Mouse (Mus musculus): ENCODE data around the gene Gm10638. TPM values are rescaled to one million over a fixed set of nuclear protein-coding genes. Genes with fewer than 3 reads are reported as not detected.

Gene Gm10638
- total and polyA plus RNA-seq, 3 experiments, result 0.23 to 0.52 TPM; not detected in 1

- 0 out of 2 replicates have a peak, but pooled peaks have one; percentile 4 for TF ChIP-seq ZNF384 (IDR thresholded peaks at IDR 0.05; ENCODE audit: low read depth, low read length)
- TF ChIP-seq UBTF (IDR thresholded peaks at IDR 0.05; ENCODE audit: borderline replicate concordance, insufficient read depth, low read depth, low read length), result no peak
- no peak for TF ChIP-seq JUND (IDR thresholded peaks at IDR 0.05; ENCODE audit: low read depth, low read length)
- peak; percentile 54; the same call in 1 of the 2 replicates for TF ChIP-seq RCOR1 (IDR thresholded peaks at IDR 0.05; ENCODE audit: low read depth, low read length)
- TF ChIP-seq CTCF (IDR thresholded peaks at IDR 0.05 in 2 of 3, conservative IDR thresholded peaks at IDR 0.05 in 1 of 3; ENCODE audit: control insufficient read depth in 1 of 3, insufficient read depth in 1 of 3, low read depth in 2 of 3, low read length in 3 of 3, poor library complexity in 1 of 3, severe bottlenecking in 1 of 3), result no peak
- peak; percentile 61; the same call in 1 of the 2 replicates for TF ChIP-seq ETS1 (IDR thresholded peaks at IDR 0.05; ENCODE audit: low read depth, low read length)
- TF ChIP-seq SMC3 (IDR thresholded peaks at IDR 0.05; ENCODE audit: low read depth, low read length), result no peak
- TF ChIP-seq KAT2A (conservative IDR thresholded peaks at IDR 0.05; ENCODE audit: low read depth, low read length), result no peak
- TF ChIP-seq TAL1 (IDR thresholded peaks at IDR 0.05; ENCODE audit: low read length), result no peak
- no peak for TF ChIP-seq MYB (IDR thresholded peaks at IDR 0.05; ENCODE audit: low read depth, low read length)
- TF ChIP-seq GABPA (IDR thresholded peaks at IDR 0.05; ENCODE audit: low read depth, low read length), result no peak
- TF ChIP-seq POLR2AphosphoS2 (IDR thresholded peaks at IDR 0.05; ENCODE audit: low read length), result no peak
- TF ChIP-seq USF2 (IDR thresholded peaks at IDR 0.05; ENCODE audit: borderline replicate concordance in 1 of 2, insufficient read depth in 1 of 2, low read depth in 1 of 2, low read length in 2 of 2), result no peak
- TF ChIP-seq SIN3A (IDR thresholded peaks at IDR 0.05; ENCODE audit: low read length), result peak; percentile 56; the same call in 1 of the 2 replicates
- TF ChIP-seq E2F4 (IDR thresholded peaks at IDR 0.05; ENCODE audit: borderline replicate concordance, low read depth, low read length), result no peak
- TF ChIP-seq MAZ (IDR thresholded peaks at IDR 0.05; ENCODE audit: low read depth, low read length), result no peak
- TF ChIP-seq ZKSCAN1 (IDR thresholded peaks at IDR 0.05; ENCODE audit: low read depth, low read length), result no peak
- TF ChIP-seq BHLHE40 (IDR thresholded peaks at IDR 0.05; ENCODE audit: borderline replicate concordance, low read depth, low read length), result no peak
- no peak for TF ChIP-seq USF1 (IDR thresholded peaks at IDR 0.05; ENCODE audit: low read depth, low read length)
- no peak for TF ChIP-seq CHD2 (IDR thresholded peaks at IDR 0.05; ENCODE audit: low read length)
- TF ChIP-seq MAX (IDR thresholded peaks at IDR 0.05; ENCODE audit: low read length), result no peak
Measured at GRCm38 (mm10) chr8:86759090-86759491, 13.6 kb downstream of the Gm10638 start (continued).

- Histone ChIP-seq H3K4me3 (ENCODE audit: control insufficient read depth in 1 of 2, insufficient read depth in 1 of 2, low read depth in 2 of 2, low read length in 2 of 2) (no peak overlapping the region), H3K4me1 (ENCODE audit: control insufficient read depth in 1 of 2, insufficient read depth in 2 of 2, low read length in 2 of 2) (peaks cover 13 to 29% of the 10 kb centered on the region in 2 experiments), H3K79me2 (ENCODE audit: control insufficient read depth, insufficient read depth, low read length, poor library complexity) (no peaks in the 10 kb centered on the region), H3K9me3 (replicated peaks; ENCODE audit: insufficient read depth, low read length) (no peaks in the 10 kb centered on the region), H3K9ac (ENCODE audit: control insufficient read depth, low read depth, low read length, poor library complexity, severe bottlenecking) (no peak overlapping the region), H3K36me3 (ENCODE audit: control insufficient read depth in 1 of 2, insufficient read depth in 2 of 2, low read length in 2 of 2) (peaks cover 0 to 20% of the 10 kb centered on the region in 2 experiments; a peak in 2 of 4 replicates), H3K27ac (ENCODE audit: control insufficient read depth, low read depth, low read length) (no peak overlapping the region), H3K27me3 (ENCODE audit: control insufficient read depth in 1 of 2, insufficient read depth in 2 of 2, low read length in 2 of 2) (no peaks in the 10 kb centered on the region; a peak in 2 of 4 replicates)
- no peak for DNase-seq (ENCODE audit: low read depth, low spot score)
- TF ChIP-seq ELF1 (IDR thresholded peaks at IDR 0.05; ENCODE audit: low read depth, low read length) (no peak), USF2 (IDR thresholded peaks at IDR 0.05; ENCODE audit: borderline replicate concordance in 1 of 2, insufficient read depth in 1 of 2, low read depth in 1 of 2, low read length in 2 of 2) (no peak), JUND (IDR thresholded peaks at IDR 0.05; ENCODE audit: low read depth, low read length) (no peak), E2F4 (IDR thresholded peaks at IDR 0.05; ENCODE audit: borderline replicate concordance, low read depth, low read length) (no peak), ZNF384 (IDR thresholded peaks at IDR 0.05; ENCODE audit: low read depth, low read length) (no peak), EP300 (IDR thresholded peaks at IDR 0.05; ENCODE audit: low read depth in 1 of 2, low read length in 2 of 2) (no peak), MAZ (IDR thresholded peaks at IDR 0.05; ENCODE audit: low read depth, low read length) (no peak), ZMIZ1 (IDR thresholded peaks at IDR 0.05; ENCODE audit: low read depth, low read length) (no peak), CHD2 (IDR thresholded peaks at IDR 0.05; ENCODE audit: low read length) (no peak), TBP (IDR thresholded peaks at IDR 0.05; ENCODE audit: low read depth, low read length) (no peak)
Measured at GRCm38 (mm10) chr8:86760746-86761145, 15.2 kb downstream of the Gm10638 start.
